ENCODE assay signal across 10 mouse cellular contexts in the genomic region with DNA sequence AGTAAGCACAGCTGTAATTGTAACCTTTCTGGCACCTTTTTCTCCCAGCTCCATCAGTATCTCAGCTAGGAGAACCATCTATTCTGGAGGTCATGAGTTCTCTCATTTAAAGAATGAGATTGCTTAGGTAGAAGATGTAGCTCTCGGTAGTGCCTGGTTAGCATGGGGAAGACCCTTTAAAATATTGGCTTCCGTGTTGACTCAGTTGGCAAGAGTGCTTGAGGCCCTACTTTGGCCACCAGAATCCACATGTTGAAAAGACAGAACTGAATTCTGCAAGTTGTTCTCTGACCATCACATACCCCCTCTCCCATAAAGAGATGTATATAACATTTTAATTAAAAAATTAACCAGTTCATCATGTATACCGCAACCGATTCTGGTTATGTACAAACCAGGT.
DNase-seq lines count a peak whose midpoint lies in the region; ATAC-seq and TF ChIP-seq lines count a peak whose summit lies in the region.
"Had no signal": no experiment of that assay in that cellular context is flagged by ENCODE, and none has a peak within 500 bp of the region (broad histone marks: within the 10 kb centered on the region; RNA-seq: fewer than 3 reads in every experiment).

No protein-coding gene starts in this region.

- no peak for TF ChIP-seq CTCF in heart, postnatal 0 days (IDR thresholded peaks at IDR 0.05; ENCODE audit: low read depth)

- intact Hi-C loops in heart, postnatal 25 days (cut with DNase I), result loop anchor here (2.0 to 5.0 kb wide), 2 partner anchors 38 to 110 kb away; no protein-coding TSS in a partner anchor

- no peaks in the 10 kb centered on the region for H3K36me3 ChIP-seq in heart, postnatal 0 days (replicated peaks; ENCODE audit: control insufficient read depth, insufficient read depth, low read length)
- no peaks in the 10 kb centered on the region for H3K36me3 ChIP-seq in midbrain, embryonic 15.5 days (replicated peaks)
- no peaks in the 10 kb centered on the region for H3K36me3 ChIP-seq in midbrain, embryonic 10.5 days
- no peaks in the 10 kb centered on the region for H3K36me3 ChIP-seq in limb, embryonic 14.5 days (ENCODE audit: control insufficient read depth, insufficient read depth, low read length)
- H3K36me3 ChIP-seq in forebrain, embryonic 12.5 days (replicated peaks), result no peaks in the 10 kb centered on the region

- H3K27ac ChIP-seq in heart, postnatal 0 days (ENCODE audit: low read depth), result no peak overlapping the region
- no peak overlapping the region for H3K27ac ChIP-seq in midbrain, embryonic 15.5 days
- H3K27ac ChIP-seq in midbrain, embryonic 10.5 days (replicated peaks), result no peak overlapping the region
- H3K27ac ChIP-seq in limb, embryonic 14.5 days (replicated peaks; ENCODE audit: low read depth, low read length), result no peak overlapping the region
- H3K27ac ChIP-seq in forebrain, embryonic 12.5 days, result no peak overlapping the region

- H3K9me3 ChIP-seq in heart, postnatal 0 days (replicated peaks; ENCODE audit: control insufficient read depth, low read length), result no peaks in the 10 kb centered on the region
- H3K9me3 ChIP-seq in midbrain, embryonic 15.5 days, result no peaks in the 10 kb centered on the region
- H3K9me3 ChIP-seq in midbrain, embryonic 10.5 days (replicated peaks), result no peaks in the 10 kb centered on the region
- no peaks in the 10 kb centered on the region for H3K9me3 ChIP-seq in limb, embryonic 14.5 days (ENCODE audit: control insufficient read depth, low read length)
- H3K9me3 ChIP-seq in forebrain, embryonic 12.5 days, result no peaks in the 10 kb centered on the region

- H3K27me3 ChIP-seq in heart, postnatal 0 days (ENCODE audit: control insufficient read depth, insufficient read depth, low read length), result no peaks in the 10 kb centered on the region
- H3K27me3 ChIP-seq in midbrain, embryonic 15.5 days (replicated peaks), result no peaks in the 10 kb centered on the region
- H3K27me3 ChIP-seq in midbrain, embryonic 10.5 days (ENCODE audit: low read depth, poor library complexity, severe bottlenecking), result peaks cover 32% of the 10 kb centered on the region
- no peaks in the 10 kb centered on the region for H3K27me3 ChIP-seq in limb, embryonic 14.5 days (ENCODE audit: control insufficient read depth, insufficient read depth, low read length)
- 0 out of 2 replicates have a peak, but pooled peaks cover 7% of the 10 kb centered on the region for H3K27me3 ChIP-seq in forebrain, embryonic 12.5 days

- no peaks in the 10 kb centered on the region for H3K4me1 ChIP-seq in heart, postnatal 0 days (ENCODE audit: control insufficient read depth, insufficient read depth)
- peaks cover 13% of the 10 kb centered on the region for H3K4me1 ChIP-seq in midbrain, embryonic 15.5 days
- H3K4me1 ChIP-seq in midbrain, embryonic 10.5 days, result peaks cover 39% of the 10 kb centered on the region
- peaks cover 4% of the 10 kb centered on the region for H3K4me1 ChIP-seq in limb, embryonic 14.5 days (ENCODE audit: control insufficient read depth, insufficient read depth, low read length)
- H3K4me1 ChIP-seq in forebrain, embryonic 12.5 days, result peaks cover 15% of the 10 kb centered on the region

- no peak overlapping the region for H3K9ac ChIP-seq in heart, postnatal 0 days (replicated peaks; ENCODE audit: low read depth, low read length)
- no peak overlapping the region for H3K9ac ChIP-seq in midbrain, embryonic 15.5 days
- no peak overlapping the region for H3K9ac ChIP-seq in limb, embryonic 14.5 days (ENCODE audit: low read depth, low read length, severe bottlenecking)
- no peak overlapping the region for H3K9ac ChIP-seq in forebrain, embryonic 12.5 days

- no peak for TF ChIP-seq EP300 in heart, postnatal 0 days (IDR thresholded peaks at IDR 0.05; ENCODE audit: low read depth)

- no peak overlapping the region for H3K4me3 ChIP-seq in heart, postnatal 0 days (ENCODE audit: low read depth, low read length)
- H3K4me3 ChIP-seq in midbrain, embryonic 15.5 days, result no peak overlapping the region
- no peak overlapping the region for H3K4me3 ChIP-seq in midbrain, embryonic 10.5 days
- no peak overlapping the region for H3K4me3 ChIP-seq in limb, embryonic 14.5 days (replicated peaks; ENCODE audit: low read length)
- no peak overlapping the region for H3K4me3 ChIP-seq in forebrain, embryonic 12.5 days (replicated peaks)

- 86% methylated on average over 4 of the region's 4 CpGs for WGBS in heart, postnatal 0 days
- 92% methylated on average over 4 of the region's 4 CpGs for WGBS in midbrain, embryonic 15.5 days
- 93% methylated on average over 4 of the region's 4 CpGs for WGBS in midbrain, embryonic 10.5 days
- 89% methylated on average over 4 of the region's 4 CpGs for WGBS in limb, embryonic 14.5 days
- WGBS in forebrain, embryonic 12.5 days, result 92% methylated on average over 4 of the region's 4 CpGs

- TF ChIP-seq POLR2A in limb, embryonic 14.5 days (IDR thresholded peaks at IDR 0.05; ENCODE audit: borderline replicate concordance, extremely low read depth, insufficient read depth, insufficient read length), result no peak

- peak overlapping the region; percentile 86; the same call in 1 of the 2 replicates for H3K4me2 ChIP-seq in heart, postnatal 0 days (ENCODE audit: low read depth, low read length)
- peak overlapping the region; percentile 99 for H3K4me2 ChIP-seq in midbrain, embryonic 15.5 days
- H3K4me2 ChIP-seq in limb, embryonic 14.5 days (replicated peaks; ENCODE audit: low read depth, low read length, severe bottlenecking), result peak overlapping the region; percentile 63; the same call in 1 of the 2 replicates
- no peak overlapping the region for H3K4me2 ChIP-seq in forebrain, embryonic 12.5 days

- no peak for DNase-seq in heart, postnatal 0 days (ENCODE audit: low spot score)
- DNase-seq in heart, postnatal 25 days (ENCODE audit: low spot score), result no peak
- DNase-seq in midbrain, embryonic 10.5 days (ENCODE audit: low spot score), result no peak
- no peak for DNase-seq in limb, embryonic 14.5 days (ENCODE audit: low spot score)
- DNase-seq in urinary bladder, postnatal 36 days (ENCODE audit: low spot score in 2 of 2), result no peak
- DNase-seq: cerebellum, postnatal 36 days; gastrocnemius, postnatal 36 days; layer of hippocampus, postnatal 36 days had no signal

- ATAC-seq in heart, postnatal 0 days (ENCODE audit: insufficient read depth, low read depth), result no peak
- no peak for ATAC-seq in midbrain, embryonic 15.5 days (replicated peaks)
- ATAC-seq in limb, embryonic 14.5 days (ENCODE audit: low FRiP score, low read depth), result no peak
- ATAC-seq in forebrain, embryonic 12.5 days (ENCODE audit: low FRiP score), result no peak
